Mouse (Mus musculus) liver, embryonic 14.5 days (tissue): ENCODE data around the gene Arhgef12. TPM values are rescaled to one million over a fixed set of nuclear protein-coding genes. Genes with fewer than 3 reads are reported as not detected.

Source experiments
- ATAC-seq: fragments of 200-750 bp; cut with Nextera tagmentation; 2 replicates; pipeline ENCODE4 v1.8.0; 2017; ENCODE audit warnings: moderate number of reproducible peaks, mild to moderate bottlenecking, moderate library complexity; ENCODE audit not compliant: insufficient read depth
- DNase-seq, 3 experiments: peaks; one replicate each; pipeline ENCODE4 v3.0.0-alpha.2; 2012 to 2013; ENCODE audit warnings: low read depth in 3 of 3, low spot score in 3 of 3
- H3K27ac ChIP-seq: fragments of 300-500 bp; sonication (generic); 2 replicates; pipeline ENCODE4 v1.5.1; 2014; ENCODE audit warnings: moderate library complexity, mild to moderate bottlenecking, control low read depth, inconsistent platforms
- H3K27me3 ChIP-seq: fragments of 300-500 bp; sonication (generic); 2 replicates; pipeline ENCODE4 v1.6.1; 2014; ENCODE audit warnings: mild to moderate bottlenecking, low read length, moderate library complexity; ENCODE audit not compliant: control insufficient read depth, insufficient read depth
- H3K36me3 ChIP-seq: fragments of 300-500 bp; sonication (generic); replicated peaks from 2 replicates; pipeline ENCODE4 v1.6.1; 2014; ENCODE audit warnings: low read depth; ENCODE audit not compliant: control insufficient read depth, insufficient read depth
- H3K4me1 ChIP-seq, 2 experiments: fragments of 200-500 bp in 1 of 2; fragments of 300-500 bp in 1 of 2; sonication (generic) in 1 of 2; replicated peaks; 2 replicates each; pipeline ENCODE4 v1.6.1; 2012 to 2014; ENCODE audit warnings: antibody characterized with exemption in 1 of 2, inconsistent platforms in 1 of 2, low read length in 1 of 2; ENCODE audit not compliant: control insufficient read depth in 2 of 2, insufficient read depth in 2 of 2
- H3K4me2 ChIP-seq: fragments of 300-500 bp; sonication (generic); 2 replicates; pipeline ENCODE4 v1.6.1; 2014; ENCODE audit warnings: low read depth, mild to moderate bottlenecking, control low read depth, moderate library complexity
- H3K4me3 ChIP-seq, 2 experiments: fragments of 200-500 bp in 1 of 2; fragments of 300-500 bp in 1 of 2; sonication (generic) in 1 of 2; 2 replicates each; pipeline ENCODE4 v1.5.1; 2012 to 2014; ENCODE audit warnings: low read depth in 2 of 2, low read length in 2 of 2, mild to moderate bottlenecking in 2 of 2, control low read depth in 1 of 2, inconsistent platforms in 1 of 2, moderate library complexity in 1 of 2; ENCODE audit not compliant: insufficient read depth in 1 of 2
- H3K9ac ChIP-seq: fragments of 300-500 bp; sonication (generic); replicated peaks from 2 replicates; pipeline ENCODE4 v1.6.1; 2014; ENCODE audit warnings: mild to moderate bottlenecking, control low read depth, moderate library complexity
- H3K9me3 ChIP-seq: fragments of 300-500 bp; sonication (generic); 2 replicates; pipeline ENCODE4 v1.6.1; 2016; ENCODE audit warnings: low read length, mixed read lengths; ENCODE audit not compliant: control insufficient read depth
- CTCF ChIP-seq: IDR thresholded peaks from 2 replicates; pipeline ENCODE4 v1.5.1; 2016; ENCODE audit warnings: antibody characterized with exemption, low read depth, control low read depth
- EP300 ChIP-seq: IDR thresholded peaks from 2 replicates; pipeline ENCODE4 v1.6.1; 2016; ENCODE audit warnings: antibody characterized with exemption, low read depth
- WGBS: fragments of 180-500 bp; shearing (Covaris S2); extraction: QIAGEN DNeasy Blood & Tissue Kit; methylation state at CpG from one replicate; pipeline ENCODE4 v1.1.7; 2014; ENCODE audit not compliant: insufficient replicate concordance; 5-methylcytosine and 5-hydroxymethylcytosine counted together
- polyA plus RNA-seq, 2 experiments: library from polyadenylated mRNA; depleted of rRNA in 1 of 2; stranded (reverse) in 1 of 2; unstranded in 1 of 2; fragments of >200 nt; fragmentation: Nextera tagmentation in 1 of 2; extraction: Ambion mirVana in 1 of 2; gene quantifications; 2 replicates each; pipeline versions ENCODE4 v1.2.1 to v1.2.3; 2012 to 2014

Arhgef12 gene
- polyA plus RNA-seq, 2 experiments: 6.5 to 9.3 TPM

- Histone ChIP-seq H3K4me1 (peaks cover 21 to 22% of the 10 kb centered on the region in 2 experiments), H3K9me3 (no peaks in the 10 kb centered on the region), H3K4me3 (peak overlapping the region; percentile 60 to 61; a peak in 3 of 4 replicates), H3K27me3 (peaks cover 44% of the 10 kb centered on the region), H3K36me3 (no peaks in the 10 kb centered on the region), H3K9ac (peak overlapping the region; percentile 72), H3K4me2 (peak overlapping the region; percentile 82), H3K27ac (no peak overlapping the region; the same call in 1 of the 2 replicates)
- TF ChIP-seq CTCF (no peak), EP300 (no peak)
- DNase-seq (no peak), ATAC-seq (no peak)
- WGBS: 59% methylated on average over 6 of the region's 6 CpGs
Observed at GRCm38 (mm10) chr9:43116997-43117336, 9.9 kb upstream of the Arhgef12 start.

GRCm38 (mm10) chr9:43116134-43116996 lies 9.3 kb upstream of the Arhgef12 start, which contains the start of gene Tmem136:
TSS of gene Tmem136 (minus strand) at chr9:43116570.
- Histone ChIP-seq H3K9ac (peak within 1 kb of the TSS; percentile 72), H3K9me3 (no peaks in the 10 kb centered on the region), H3K4me2 (peak within 1 kb of the TSS; percentile 82), H3K27ac (peak within 1 kb of the TSS; percentile 78), H3K36me3 (no peaks in the 10 kb centered on the region), H3K27me3 (peaks cover 49% of the 10 kb centered on the region), H3K4me1 (peaks cover 21 to 22% of the 10 kb centered on the region in 2 experiments), H3K4me3 (peak within 1 kb of the TSS; percentile 60 to 61)
- DNase-seq (peak; percentile 83 to 87 (median 86)), ATAC-seq (peak; percentile 99)
- 5% methylated on average over 55 of the region's 55 CpGs for WGBS
- TF ChIP-seq EP300 (peak; percentile 69), CTCF (no peak)

- Histone ChIP-seq H3K4me3 (peak overlapping the region; percentile 60 to 61), H3K27ac (peak overlapping the region; percentile 78), H3K9ac (peak overlapping the region; percentile 72), H3K4me1 (peaks cover 21 to 22% of the 10 kb centered on the region in 2 experiments), H3K4me2 (peak overlapping the region; percentile 82), H3K9me3 (no peaks in the 10 kb centered on the region), H3K27me3 (peaks cover 52% of the 10 kb centered on the region), H3K36me3 (no peaks in the 10 kb centered on the region)
- ATAC-seq (peak; percentile 10; the same call in 1 of the 2 replicates), DNase-seq (no peak)
- 29% methylated on average over 12 of the region's 12 CpGs for WGBS
- TF ChIP-seq EP300 (no peak), CTCF (no peak)
Observed at GRCm38 (mm10) chr9:43115431-43116133, 8.5 kb upstream of the Arhgef12 start.

- no peak for ATAC-seq
- H3K27me3 ChIP-seq: peaks cover 52% of the 10 kb centered on the region
- WGBS: 79% methylated on average over 4 of the region's 4 CpGs
Observed at GRCm38 (mm10) chr9:43114833-43115232, 7.8 kb upstream of the Arhgef12 start.

More at GRCm38 (mm10) chr9:43114833-43115232, 7.8 kb upstream of the Arhgef12 start:
- no peak for TF ChIP-seq CTCF
- no peak for TF ChIP-seq EP300
- Histone ChIP-seq H3K27ac (no peak overlapping the region), H3K9me3 (no peaks in the 10 kb centered on the region), H3K36me3 (no peaks in the 10 kb centered on the region), H3K4me1 (peaks cover 21 to 22% of the 10 kb centered on the region in 2 experiments), H3K9ac (no peak overlapping the region), H3K4me2 (peak overlapping the region; percentile 82), H3K4me3 (no peak overlapping the region)
- DNase-seq: no peak
